Mouse (Mus musculus) neural tube, embryonic 14.5 days (tissue): Measurements from ENCODE around the gene Kcmf1. TPM values are rescaled to one million over a fixed set of nuclear protein-coding genes. Genes with fewer than 3 reads are reported as not detected.
"Not testable (repeated sequence)": the region's sequence is repeated elsewhere in the genome, so short reads cannot be mapped to it uniquely, and the experiment has no call there.

ENCODE experiments used
- ATAC-seq: fragments of 200-750 bp; cut with Nextera tagmentation; 2 replicates; pipeline ENCODE4 v1.8.0; 2017; ENCODE audit warnings: low read depth, mild to moderate bottlenecking, moderate TSS enrichment, moderate library complexity
- H3K27ac ChIP-seq: fragments of 300-500 bp; sonication (generic); 2 replicates; pipeline ENCODE4 v1.5.1; 2014; ENCODE audit warnings: low read depth, mild to moderate bottlenecking, control low read depth, low read length, moderate library complexity, mixed read lengths
- H3K27me3 ChIP-seq: fragments of 300-500 bp; sonication (generic); 2 replicates; pipeline ENCODE4 v1.6.1; 2014; ENCODE audit warnings: low read length; ENCODE audit not compliant: control insufficient read depth, insufficient read depth
- H3K36me3 ChIP-seq: fragments of 300-500 bp; sonication (generic); 2 replicates; pipeline ENCODE4 v1.6.1; 2014; ENCODE audit warnings: low read length, mixed read lengths; ENCODE audit not compliant: control insufficient read depth, insufficient read depth
- H3K4me1 ChIP-seq: fragments of 300-500 bp; sonication (generic); 2 replicates; pipeline ENCODE4 v1.6.1; 2014; ENCODE audit warnings: low read length; ENCODE audit not compliant: control insufficient read depth, insufficient read depth
- H3K4me2 ChIP-seq: fragments of 300-500 bp; sonication (generic); 2 replicates; pipeline ENCODE4 v1.6.1; 2014; ENCODE audit warnings: mild to moderate bottlenecking, low read depth, low read length, control low read depth
- H3K4me3 ChIP-seq: fragments of 300-500 bp; sonication (generic); 2 replicates; pipeline ENCODE4 v1.5.1; 2014; ENCODE audit warnings: low read depth, low read length, control low read depth, mixed read lengths
- H3K9ac ChIP-seq: fragments of 300-500 bp; sonication (generic); replicated peaks from 2 replicates; pipeline ENCODE4 v1.6.1; 2014; ENCODE audit warnings: low read depth, mild to moderate bottlenecking, control low read depth, low read length, mixed read lengths
- H3K9me3 ChIP-seq: fragments of 300-500 bp; sonication (generic); 2 replicates; pipeline ENCODE4 v1.6.1; 2016; ENCODE audit warnings: low read length; ENCODE audit not compliant: control insufficient read depth
- WGBS: fragments of 180-500 bp; shearing (Covaris S2); extraction: QIAGEN DNeasy Blood & Tissue Kit; methylation state at CpG from one replicate; pipeline ENCODE4 v1.1.7; 2014; 5-methylcytosine and 5-hydroxymethylcytosine counted together
- polyA plus RNA-seq: library from polyadenylated mRNA; unstranded; fragments of >200 nt; fragmentation: Nextera tagmentation; extraction: Ambion mirVana; gene quantifications from 2 replicates; pipeline ENCODE4 v1.2.1, GENCODE M21; 2014

Gene Kcmf1
- polyA plus RNA-seq, 1 experiment from 2014 or later, result 37.1 TPM

DNA sequence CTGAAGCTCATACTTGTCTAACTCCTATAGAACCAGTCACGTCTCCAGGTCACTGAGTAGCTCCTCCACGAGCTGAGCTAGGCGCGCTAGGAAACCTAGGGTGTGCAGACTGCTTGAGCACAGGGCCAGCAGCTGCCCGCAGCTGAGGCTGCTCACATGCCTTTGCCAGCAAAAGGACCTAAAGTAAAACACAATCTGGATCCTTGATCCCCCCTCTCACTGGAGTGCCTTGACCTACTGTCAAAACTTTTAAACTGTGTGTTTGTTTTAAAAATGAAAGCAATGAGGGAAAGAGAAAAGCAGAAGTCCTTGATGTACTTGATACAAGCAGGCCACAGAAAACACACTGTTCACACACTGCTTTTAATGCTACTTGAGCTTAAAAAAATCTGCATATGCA lies 31.1 kb downstream of the Kcmf1 start:
- no peak for ATAC-seq
- no peak overlapping the region for H3K4me2 ChIP-seq
- H3K9me3 ChIP-seq, result no peaks in the 10 kb centered on the region
- WGBS, result 90% methylated on average over 5 of the region's 5 CpGs
- H3K36me3 ChIP-seq, result no peaks in the 10 kb centered on the region
- no peak overlapping the region for H3K27ac ChIP-seq
- 0 out of 2 replicates have a peak, but pooled peaks cover 6% of the 10 kb centered on the region for H3K4me1 ChIP-seq
- H3K9ac ChIP-seq, result no peak overlapping the region
- H3K27me3 ChIP-seq, result no peaks in the 10 kb centered on the region
- no peak overlapping the region for H3K4me3 ChIP-seq

- H3K27ac ChIP-seq, result no peak overlapping the region
- H3K36me3 ChIP-seq, result no peaks in the 10 kb centered on the region
- H3K4me2 ChIP-seq, result no peak overlapping the region
- no peak for ATAC-seq
- H3K4me1 ChIP-seq, result 0 out of 2 replicates have a peak, but pooled peaks cover 6% of the 10 kb centered on the region
- no peaks in the 10 kb centered on the region for H3K9me3 ChIP-seq
- 100% methylated on average over 1 of the region's 1 CpGs for WGBS
- no peak overlapping the region for H3K4me3 ChIP-seq
- no peak overlapping the region for H3K9ac ChIP-seq
- no peaks in the 10 kb centered on the region for H3K27me3 ChIP-seq
These were observed 32.0 kb downstream of the Kcmf1 start for GRCm38 (mm10) chr6:72867746-72868145.

DNA sequence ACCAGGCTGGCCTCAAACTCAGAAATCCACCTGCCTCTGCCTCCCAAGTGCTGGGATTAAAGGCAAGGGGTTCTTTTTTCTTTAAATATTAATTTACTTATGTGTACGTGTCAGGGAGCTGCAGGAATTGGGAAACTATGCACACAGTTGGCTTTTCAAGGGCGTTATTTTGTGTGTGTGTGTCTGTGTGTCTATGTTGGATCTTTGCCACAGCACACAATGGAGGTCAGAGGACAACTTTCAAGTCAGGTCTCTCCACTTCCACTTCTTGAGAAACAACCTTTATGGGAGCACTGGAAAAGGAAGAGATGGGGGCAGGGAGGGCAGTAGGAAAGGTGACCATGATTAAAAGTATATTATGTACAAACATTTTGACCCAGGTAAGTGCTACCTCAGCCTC lies 33.5 kb downstream of the Kcmf1 start:
- no peak overlapping the region for H3K27ac ChIP-seq
- H3K9ac ChIP-seq, result no peak overlapping the region
- H3K36me3 ChIP-seq, result no peaks in the 10 kb centered on the region
- ATAC-seq, result no peak
- no peaks in the 10 kb centered on the region for H3K9me3 ChIP-seq
- H3K4me1 ChIP-seq, result 0 out of 2 replicates have a peak, but pooled peaks cover 6% of the 10 kb centered on the region
- no peak overlapping the region for H3K4me2 ChIP-seq
- H3K4me3 ChIP-seq, result no peak overlapping the region
- no peaks in the 10 kb centered on the region for H3K27me3 ChIP-seq
- WGBS, result 86% methylated on average over 2 of the region's 2 CpGs

- H3K4me1 ChIP-seq, H3K4me3 ChIP-seq, H3K27me3 ChIP-seq, ATAC-seq, H3K9me3 ChIP-seq, H3K36me3 ChIP-seq, H3K9ac ChIP-seq, H3K27ac ChIP-seq, H3K4me2 ChIP-seq: not testable (repeated sequence)
- 96% methylated on average over 5 of the region's 5 CpGs for WGBS
These were observed 37.1 kb downstream of the Kcmf1 start for GRCm38 (mm10) chr6:72862686-72863085.

GRCm38 (mm10) chr6:72854256-72854655 lies 45.5 kb downstream of the Kcmf1 start:
- Histone ChIP-seq H3K4me2 (no peak overlapping the region), H3K36me3 (peaks cover 15% of the 10 kb centered on the region; the same call in 1 of the 2 replicates), H3K27ac (no peak overlapping the region), H3K4me3 (no peak overlapping the region), H3K27me3 (no peaks in the 10 kb centered on the region), H3K9ac (no peak overlapping the region), H3K9me3 (no peaks in the 10 kb centered on the region), H3K4me1 (no peaks in the 10 kb centered on the region)
- no peak for ATAC-seq
- 91% methylated on average over 5 of the region's 5 CpGs for WGBS

- Histone ChIP-seq H3K27ac (no peak overlapping the region), H3K9me3 (no peaks in the 10 kb centered on the region), H3K4me2 (no peak overlapping the region), H3K9ac (no peak overlapping the region), H3K27me3 (no peaks in the 10 kb centered on the region), H3K36me3 (peaks cover 33% of the 10 kb centered on the region), H3K4me3 (no peak overlapping the region), H3K4me1 (no peaks in the 10 kb centered on the region)
- ATAC-seq, result no peak
- WGBS, result 90% methylated on average over 4 of the region's 4 CpGs
These were observed 47.6 kb downstream of the Kcmf1 start for GRCm38 (mm10) chr6:72852180-72852579.

DNA sequence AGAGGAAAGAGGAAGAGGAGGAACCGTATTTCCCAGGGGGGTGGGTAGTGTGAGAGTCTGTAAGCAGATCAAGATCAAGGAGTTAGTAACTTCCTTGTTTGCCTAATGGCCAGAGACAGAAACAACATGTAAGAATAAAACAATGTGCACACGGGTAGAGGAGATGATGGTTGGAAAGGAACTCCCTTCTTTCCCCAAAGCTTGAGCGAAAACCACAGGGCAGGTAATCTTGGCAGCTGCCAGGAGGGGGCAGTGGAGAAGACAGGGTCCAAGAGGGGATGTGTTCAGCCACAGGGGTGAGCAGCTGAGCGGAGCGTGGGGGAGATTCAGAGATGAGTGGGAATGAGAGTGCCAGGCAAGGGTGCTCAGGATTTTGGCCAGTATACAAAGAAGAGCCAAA lies 48.1 kb downstream of the Kcmf1 start:
- H3K27me3 ChIP-seq, result no peaks in the 10 kb centered on the region
- no peaks in the 10 kb centered on the region for H3K4me1 ChIP-seq
- no peak overlapping the region for H3K27ac ChIP-seq
- no peak overlapping the region for H3K4me3 ChIP-seq
- WGBS, result 86% methylated on average over 5 of the region's 5 CpGs
- H3K4me2 ChIP-seq, result no peak overlapping the region
- H3K36me3 ChIP-seq, result peaks cover 39% of the 10 kb centered on the region
- no peak for ATAC-seq
- H3K9ac ChIP-seq, result no peak overlapping the region
- no peaks in the 10 kb centered on the region for H3K9me3 ChIP-seq

GRCm38 (mm10) chr6:72841986-72842502 lies 57.7 kb downstream of the Kcmf1 start:
- Histone ChIP-seq H3K36me3 (peaks cover 30% of the 10 kb centered on the region), H3K4me1 (no peaks in the 10 kb centered on the region), H3K9me3 (no peaks in the 10 kb centered on the region), H3K9ac (no peak overlapping the region), H3K4me2 (no peak overlapping the region), H3K4me3 (no peak overlapping the region), H3K27me3 (no peaks in the 10 kb centered on the region), H3K27ac (no peak overlapping the region)
- 92% methylated on average over 7 of the region's 7 CpGs for whole genome bisulfite sequencing
- no peak for ATAC-seq

DNA sequence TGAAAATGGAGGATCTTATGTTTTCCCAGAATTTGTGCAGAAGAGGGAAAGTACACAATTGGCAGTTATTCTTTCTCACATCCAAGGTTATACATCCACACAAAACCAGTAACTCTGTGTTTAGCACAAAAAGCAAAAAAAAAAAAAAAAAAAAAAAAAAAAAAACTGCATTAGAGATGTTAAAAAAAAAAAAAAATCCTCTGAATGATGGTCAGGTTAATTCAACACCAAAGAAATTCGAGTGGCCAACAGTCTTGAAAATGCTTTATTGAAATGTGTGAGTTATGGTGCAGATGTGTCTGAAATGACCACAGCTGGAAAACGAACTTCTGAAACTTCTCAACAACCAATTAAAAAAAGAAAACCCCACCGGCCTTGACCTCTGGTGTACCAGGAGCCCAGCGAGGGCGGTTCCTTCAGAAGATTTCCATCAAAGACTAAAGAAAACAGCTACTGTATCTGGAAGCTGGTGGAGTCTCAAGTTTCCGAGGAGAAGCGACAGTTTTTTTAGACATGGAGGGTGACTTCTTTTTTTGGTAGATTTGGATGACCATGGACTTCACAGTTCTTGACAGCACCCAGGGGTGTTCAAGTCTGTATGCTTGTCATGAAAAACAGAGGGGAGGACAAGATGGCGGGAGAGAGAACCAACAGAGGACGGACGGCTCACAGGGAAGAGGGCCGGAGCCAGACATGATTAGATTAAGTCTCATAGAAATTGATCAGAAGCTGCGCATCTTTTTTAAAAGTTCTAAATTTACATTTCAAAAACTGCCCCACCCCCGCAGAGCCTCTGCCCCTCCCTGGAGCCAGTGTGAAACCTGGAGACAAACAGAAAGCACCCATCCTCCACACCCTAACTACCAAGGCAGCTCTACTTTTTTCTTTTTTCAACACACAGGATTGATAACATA lies 58.7 kb downstream of the Kcmf1 start:
- no peak for ATAC-seq
- Histone ChIP-seq H3K4me3 (no peak overlapping the region), H3K27me3 (no peaks in the 10 kb centered on the region), H3K36me3 (peaks cover 24% of the 10 kb centered on the region; the same call in 1 of the 2 replicates), H3K27ac (no peak overlapping the region), H3K4me1 (no peaks in the 10 kb centered on the region), H3K4me2 (no peak overlapping the region), H3K9me3 (no peaks in the 10 kb centered on the region), H3K9ac (no peak overlapping the region)
- WGBS, result 95% methylated on average over 13 of the region's 13 CpGs
